Mouse (Mus musculus) liver, adult (tissue): ENCODE measurements around the gene Fbxo3.

Source experiments
- GATA4 ChIP-seq: IDR thresholded peaks from 2 replicates; pipeline ENCODE4 v1.6.1; 2014; ENCODE audit warnings: mild to moderate bottlenecking, low read length; ENCODE audit not compliant: insufficient replicate concordance

Fbxo3 gene

DNA sequence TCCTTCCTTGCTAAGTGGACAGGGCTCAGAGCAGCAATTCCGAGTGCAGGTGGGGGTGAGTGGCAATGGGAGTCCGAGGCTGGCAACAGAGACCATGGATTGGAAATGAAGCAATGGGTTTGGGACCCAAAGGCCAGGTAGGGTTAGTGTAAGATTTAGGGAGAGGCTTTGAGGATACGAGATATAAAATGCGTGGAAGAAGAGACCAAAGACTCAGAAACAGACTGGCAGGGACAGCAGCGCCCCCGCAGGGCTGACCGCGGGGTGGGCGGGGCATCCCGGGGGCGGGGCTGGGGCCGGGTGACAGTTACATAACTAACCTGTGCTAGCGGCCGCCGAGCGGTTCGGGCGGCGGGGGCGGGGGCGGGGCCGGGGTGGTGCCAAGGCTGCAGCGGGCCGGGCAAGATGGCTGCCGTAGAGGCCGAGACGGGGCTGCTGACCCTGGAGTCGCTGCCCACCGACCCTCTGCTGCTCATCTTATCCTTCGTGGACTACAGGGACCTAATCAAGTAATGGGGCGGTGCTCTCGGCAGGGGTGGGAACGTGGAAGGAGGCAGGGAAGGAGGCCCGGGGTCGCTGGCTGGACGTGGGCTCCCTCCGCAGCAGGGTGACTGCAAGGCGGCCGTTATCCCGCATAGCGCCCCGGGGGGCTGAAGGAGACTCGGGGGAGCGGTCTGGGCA is at the start of gene Fbxo3:
Fbxo3 (plus strand) TSS at position 264 of the 681 bp plus-strand sequence.
- no peak for TF ChIP-seq GATA4

DNA sequence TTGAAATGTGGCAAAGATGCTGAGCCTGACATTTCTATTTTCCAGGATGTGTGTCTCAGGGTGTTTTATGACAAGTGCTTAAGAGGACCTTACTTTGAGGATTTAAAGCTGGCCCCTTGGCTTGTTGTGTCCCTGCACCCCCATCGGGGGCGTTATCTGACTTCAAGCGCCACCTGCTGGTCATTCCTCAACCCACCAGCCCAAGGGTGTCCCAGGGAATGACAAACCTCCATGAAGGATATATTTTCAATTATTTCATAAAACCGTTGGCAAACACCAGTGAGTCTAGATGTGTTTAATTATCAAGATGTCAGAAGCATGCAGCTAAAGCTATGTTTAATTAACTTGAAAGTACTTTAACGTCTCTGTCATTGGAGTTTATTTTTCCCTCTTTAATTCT is 45.3 kb upstream of the Fbxo3 start:
- TF ChIP-seq GATA4, result no peak

DNA sequence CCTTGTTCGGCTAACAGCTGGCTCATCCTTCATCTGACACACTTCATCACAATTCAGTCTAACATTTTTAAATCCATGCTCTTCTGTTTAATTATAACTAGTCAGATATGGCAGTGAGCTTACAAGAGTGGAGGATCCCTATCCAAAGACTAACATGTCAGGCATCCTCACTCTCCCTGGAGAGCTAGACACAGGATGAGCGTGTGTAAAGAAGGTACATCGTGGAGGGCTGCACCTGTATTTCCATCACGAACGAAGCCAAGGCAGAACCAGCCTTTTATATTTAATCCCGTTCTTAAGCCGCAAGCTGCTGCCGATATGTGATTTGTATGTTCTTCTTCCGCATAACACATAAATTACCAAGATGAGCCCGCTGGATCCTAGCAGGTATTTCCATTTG is 44.4 kb upstream of the Fbxo3 start:
- no peak for TF ChIP-seq GATA4

DNA sequence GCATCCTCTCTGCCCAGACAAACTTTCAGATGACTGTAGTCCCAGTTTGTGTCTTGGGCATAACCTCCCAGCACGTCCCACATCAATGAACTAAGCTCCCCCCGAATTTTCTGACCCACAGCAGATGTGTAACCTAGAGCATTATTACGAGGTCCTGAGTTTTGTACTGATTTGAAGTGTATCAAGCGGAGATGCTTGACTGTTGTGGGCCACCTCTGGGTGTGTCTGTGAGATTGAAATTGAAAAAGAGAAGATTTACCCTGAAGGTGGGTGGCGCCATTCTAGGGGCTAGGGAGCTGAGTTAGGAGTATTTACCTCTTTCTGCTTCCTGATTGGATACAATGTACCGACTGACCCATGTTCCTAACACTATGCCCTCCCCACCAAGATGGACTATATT is 37.8 kb upstream of the Fbxo3 start:
- no peak for TF ChIP-seq GATA4

DNA sequence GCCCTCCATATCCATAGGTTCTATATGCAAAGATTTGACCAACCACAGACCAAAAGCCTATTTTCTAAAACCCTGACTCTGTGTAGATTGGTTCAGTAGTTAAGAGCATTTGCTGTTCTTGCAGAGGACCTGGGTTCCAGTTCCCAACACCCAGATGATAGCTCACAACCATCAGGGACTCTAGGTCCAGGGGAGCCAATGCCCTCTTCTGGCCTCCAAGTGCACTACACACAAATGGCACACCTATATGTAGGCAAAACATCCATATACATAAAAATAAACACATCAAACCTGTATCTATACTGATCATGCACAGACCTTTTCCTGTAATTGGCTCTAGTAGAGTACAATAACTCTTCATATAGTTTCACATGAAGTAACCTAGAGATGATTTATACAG is 36.2 kb upstream of the Fbxo3 start:
- TF ChIP-seq GATA4, result no peak

DNA sequence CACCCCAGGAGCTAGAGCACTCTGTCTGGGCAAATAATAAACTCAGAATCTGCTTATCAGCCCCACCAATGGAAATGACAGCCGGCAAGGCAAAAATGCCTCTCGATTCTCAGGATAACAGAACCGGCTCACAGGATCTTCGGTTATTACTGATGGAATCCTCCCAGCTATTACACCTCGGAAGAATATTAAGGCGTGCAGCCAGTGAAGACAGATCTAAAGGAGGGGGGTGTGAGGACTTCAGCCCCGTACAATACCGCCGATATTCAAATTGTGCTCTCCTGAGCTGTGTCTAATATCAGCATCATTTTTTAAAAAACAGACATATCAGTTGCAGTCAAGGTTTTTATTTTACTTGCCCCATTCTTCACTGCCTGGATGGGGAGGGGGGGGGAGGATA is 35.4 kb upstream of the Fbxo3 start:
- no peak for TF ChIP-seq GATA4

DNA sequence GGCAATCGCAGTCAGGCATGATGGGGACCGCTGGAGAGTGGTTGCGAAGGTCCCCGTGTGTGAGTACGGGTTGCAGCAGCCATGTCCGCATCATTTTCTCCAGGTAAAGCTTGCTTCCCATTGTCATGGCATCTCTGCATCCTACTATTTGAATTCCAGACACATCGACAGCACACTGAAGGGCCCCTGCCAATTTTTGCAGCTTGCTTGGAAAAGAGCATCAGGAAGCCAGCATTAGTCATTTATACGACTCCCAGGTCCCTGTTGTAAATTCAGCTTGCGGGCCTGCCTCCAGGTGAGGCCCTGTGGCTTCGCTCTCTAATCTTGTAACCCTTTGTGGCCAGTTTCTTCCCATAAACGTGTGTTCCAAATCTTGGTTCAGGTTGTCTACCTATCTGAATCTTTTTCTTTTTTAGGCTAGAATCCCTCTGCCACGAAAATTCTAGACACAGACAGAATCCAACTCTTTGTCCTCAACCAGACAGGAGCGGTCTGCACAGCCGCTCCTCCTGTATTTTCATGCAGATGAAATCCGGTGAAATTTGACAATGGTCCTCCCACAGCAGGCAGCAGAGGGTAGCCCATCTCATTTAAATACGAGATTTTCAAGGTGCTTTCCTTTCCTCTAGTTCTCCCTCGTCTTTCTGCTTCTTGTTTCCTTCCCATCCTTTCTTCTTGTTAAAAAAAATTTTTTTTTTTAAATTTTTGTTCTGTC is 34.7 kb upstream of the Fbxo3 start:
- TF ChIP-seq GATA4, result no peak

DNA sequence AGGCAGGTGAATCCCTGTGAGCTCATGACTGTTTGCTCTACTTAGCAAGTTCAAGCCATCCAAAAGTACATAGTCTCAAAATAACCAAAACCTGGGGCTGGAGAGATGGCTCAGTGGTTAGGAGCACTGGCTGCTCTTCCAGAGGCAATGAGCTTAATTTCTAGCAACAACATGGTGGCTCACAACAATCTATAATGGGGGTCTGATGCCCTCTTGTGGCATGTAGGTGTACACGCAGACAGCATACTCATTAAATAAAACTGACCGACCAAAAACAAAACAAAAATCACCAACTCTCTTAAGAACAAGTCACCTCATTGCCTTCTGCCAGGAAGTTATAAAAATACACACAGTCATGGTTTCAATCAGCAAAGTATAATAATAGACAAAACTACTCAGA is 26.4 kb upstream of the Fbxo3 start:
- TF ChIP-seq GATA4, result no peak

DNA sequence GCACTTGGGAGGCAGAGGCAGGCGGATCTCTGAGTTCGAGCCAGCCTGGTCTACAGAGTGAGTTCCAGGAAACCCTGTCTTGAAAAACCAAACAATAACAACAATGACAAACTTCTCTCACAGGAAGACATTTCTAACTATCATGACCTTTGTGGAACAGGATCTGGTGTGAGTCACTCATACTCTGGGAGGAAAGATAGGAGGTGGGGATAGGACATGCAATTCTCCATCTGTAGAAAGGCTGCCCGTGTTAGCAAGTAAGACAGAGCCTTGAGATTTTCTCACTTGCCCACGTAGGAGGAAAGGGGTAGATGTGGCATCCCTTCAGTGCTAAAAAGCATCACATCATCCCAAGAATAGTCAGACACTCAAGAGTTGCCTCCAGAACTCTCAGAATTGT is 25.7 kb upstream of the Fbxo3 start:
- TF ChIP-seq GATA4, result no peak

DNA sequence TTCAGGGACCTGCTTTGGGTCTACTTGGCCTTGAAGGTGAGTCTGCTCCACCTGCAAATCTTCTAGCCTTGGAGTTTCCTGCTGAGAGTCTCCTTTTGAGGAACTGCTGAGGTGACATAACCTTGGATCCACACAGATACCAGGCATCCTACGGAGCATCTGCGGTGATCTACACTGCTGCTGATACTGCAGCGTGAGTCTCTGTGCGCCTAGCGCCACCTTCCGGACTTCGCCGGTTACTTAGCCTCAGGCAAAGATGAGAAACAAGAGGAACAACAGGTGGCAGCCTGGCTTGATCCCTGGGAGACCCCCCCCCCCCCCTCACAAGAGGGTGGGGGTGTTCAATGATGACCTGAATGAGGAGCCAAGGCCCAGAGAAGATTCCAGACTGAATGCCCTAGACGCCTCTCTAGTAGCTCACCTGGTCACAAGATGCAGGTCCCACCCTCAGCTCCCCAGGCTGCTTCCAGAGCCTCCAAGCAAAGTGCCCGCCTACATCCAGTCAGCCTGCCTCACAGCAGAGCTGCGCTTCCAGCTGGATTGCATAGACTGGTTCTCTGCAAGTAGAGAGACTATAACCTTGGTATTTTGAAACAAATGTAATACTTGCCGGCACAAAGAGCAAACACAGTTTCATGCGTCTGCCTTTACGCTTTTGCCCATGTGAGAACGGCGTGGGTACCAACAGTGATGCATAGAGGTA is 24.7 kb upstream of the Fbxo3 start:
- no peak for TF ChIP-seq GATA4

DNA sequence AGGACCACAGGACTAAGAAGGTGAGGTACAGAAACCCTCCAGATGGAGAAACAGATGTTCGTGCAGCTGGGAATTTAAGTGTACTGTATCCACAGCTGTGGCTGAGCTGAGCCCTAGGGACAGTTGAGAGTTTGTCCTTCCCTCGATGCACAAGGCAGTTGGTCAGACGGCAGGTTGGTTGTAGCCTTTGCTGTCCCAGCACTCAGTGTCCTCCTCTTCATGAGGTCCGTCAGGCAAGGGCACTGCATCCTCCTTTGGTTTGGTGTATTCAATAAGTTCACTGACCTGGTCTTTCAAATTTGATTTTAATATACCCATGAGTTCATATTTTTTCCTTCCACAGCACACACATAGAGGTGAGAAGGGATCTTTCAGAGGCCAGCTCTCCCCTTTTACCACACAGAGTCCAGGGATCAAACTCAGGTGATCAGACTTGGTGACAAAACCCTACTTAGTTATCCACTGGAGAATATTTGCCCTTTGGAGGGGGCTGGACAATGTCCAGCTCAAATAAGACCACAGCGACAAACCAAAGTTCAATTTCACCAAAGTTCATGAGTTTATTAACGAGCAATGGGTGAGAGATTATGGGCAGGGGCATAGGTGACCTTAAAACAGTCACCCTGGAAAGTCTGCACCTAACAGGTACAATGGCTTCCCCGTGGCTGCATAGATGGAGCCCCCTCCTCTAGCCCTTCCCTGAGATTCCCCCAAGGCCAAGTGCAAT is 19.6 kb upstream of the Fbxo3 start:
- no peak for TF ChIP-seq GATA4

DNA sequence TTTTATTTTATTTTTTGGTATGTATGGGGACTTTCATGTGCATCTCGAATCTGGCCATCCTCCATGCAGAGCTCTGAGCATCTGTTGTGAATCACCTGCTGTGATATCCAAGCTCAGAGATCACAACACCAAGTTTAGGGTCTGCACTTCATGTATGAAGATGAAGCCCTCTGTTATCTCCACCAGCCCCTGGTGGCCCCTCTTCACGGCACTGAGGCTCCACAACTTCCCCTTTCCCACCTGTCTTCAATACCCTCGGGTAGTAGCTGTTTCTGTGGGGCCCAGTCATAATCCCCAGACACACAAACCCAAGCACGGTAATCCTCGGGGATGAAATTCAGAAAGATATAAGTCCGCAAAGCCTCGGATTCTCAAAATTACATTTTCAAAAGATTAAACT is 4.4 kb upstream of the Fbxo3 start:
- TF ChIP-seq GATA4, result no peak

DNA sequence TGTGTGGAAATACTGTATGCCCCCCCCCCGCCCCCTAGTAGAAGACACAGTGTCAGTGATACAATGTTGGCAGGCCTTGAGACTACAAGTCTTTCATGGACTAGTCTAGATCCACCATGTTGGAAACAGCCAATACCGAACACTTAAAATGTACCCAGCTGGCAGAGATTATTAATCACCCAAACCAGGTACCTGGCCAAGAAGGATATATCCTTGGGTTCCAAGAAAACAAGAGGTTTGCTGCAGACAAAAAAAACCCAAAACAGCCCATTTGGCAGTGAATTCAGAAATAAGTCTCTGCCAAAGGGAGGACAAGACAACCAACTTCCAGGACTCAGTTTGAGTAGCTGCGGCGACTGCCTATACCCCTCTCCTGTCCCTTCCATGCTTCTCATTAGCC is 2.9 kb upstream of the Fbxo3 start:
- TF ChIP-seq GATA4, result no peak

DNA sequence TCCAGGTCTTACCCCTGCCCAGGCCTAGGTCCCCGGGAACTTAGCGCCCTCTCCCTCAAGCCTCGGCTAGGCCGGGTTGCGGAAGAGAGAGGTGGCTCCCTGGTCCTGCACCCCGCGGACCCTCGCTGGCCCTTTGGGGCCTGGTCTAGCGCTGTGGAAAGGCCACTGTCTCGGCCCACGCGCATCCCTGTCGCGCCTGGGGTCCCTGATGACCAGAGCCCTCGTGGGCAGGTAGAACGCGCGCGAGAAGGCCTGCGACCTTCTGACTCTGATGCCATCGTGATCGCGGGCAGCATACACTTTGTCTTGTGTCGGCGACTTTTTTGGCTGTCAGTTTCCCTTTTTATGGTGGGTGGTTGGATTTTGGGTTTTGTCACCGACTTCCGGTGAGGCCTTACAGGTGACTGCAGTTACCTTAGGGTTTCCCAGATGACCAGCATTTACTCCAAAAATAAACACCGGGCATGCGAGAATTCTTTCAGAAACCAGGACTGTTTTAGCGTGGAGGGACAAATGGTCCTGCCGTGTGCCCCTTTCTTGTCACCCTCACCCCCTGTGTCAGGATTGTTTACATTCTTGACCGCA is 710 bp downstream of the Fbxo3 start, which contains the start of gene 4931422A03Rik:
4931422A03Rik (minus strand) TSS at position 223 of the 585 bp plus-strand sequence.
- TF ChIP-seq GATA4, result no peak

DNA sequence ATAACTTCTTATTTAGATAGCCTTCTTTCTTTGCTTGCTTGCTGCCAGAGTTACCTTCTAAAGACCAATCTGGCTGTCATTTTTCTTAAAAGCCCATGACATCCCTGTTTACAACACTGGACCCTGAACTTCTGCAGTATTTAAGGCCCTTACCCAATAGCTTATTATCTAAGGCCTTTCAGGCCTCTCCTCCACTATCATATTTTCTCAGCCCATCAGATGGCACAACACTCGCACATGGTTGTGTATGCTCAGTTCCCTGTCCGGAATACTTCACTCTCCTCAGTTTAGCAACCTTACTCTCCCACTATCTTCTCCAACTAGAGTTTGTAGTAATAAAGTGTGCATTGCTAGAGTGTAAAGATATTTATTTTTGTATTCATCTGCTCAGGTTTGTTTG is 1.6 kb downstream of the Fbxo3 start:
- no peak for TF ChIP-seq GATA4
